Mouse (Mus musculus): Measurements from ENCODE around the gene Cfap299. TPM values are rescaled to one million over a fixed set of nuclear protein-coding genes. Genes with fewer than 3 reads are reported as not detected.

Cfap299 gene
- polyA plus RNA-seq, 1 experiment from 2014 or later: 0.51 TPM

DNA sequence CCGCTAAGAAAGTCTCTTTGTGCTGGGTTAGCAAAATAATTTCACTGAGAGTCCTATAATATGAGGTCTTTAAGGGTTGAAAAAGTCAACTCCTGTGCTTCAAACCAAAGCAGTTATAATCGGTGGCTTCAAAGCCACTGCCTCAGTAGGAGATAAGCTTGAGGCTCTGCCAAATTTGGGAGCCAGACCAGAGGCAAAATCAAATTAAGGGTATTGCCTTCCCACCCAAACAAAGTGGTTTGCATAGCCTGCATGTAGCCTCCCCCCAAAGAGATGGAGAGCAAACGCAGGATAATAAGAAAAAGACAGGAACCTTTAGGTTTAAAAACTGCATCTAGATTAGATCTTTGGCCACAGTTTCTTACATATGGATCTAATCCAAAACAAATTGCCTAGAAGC, 58.0 kb downstream of the Cfap299 start:
- Histone ChIP-seq H3K9ac (replicated peaks) (no peak overlapping the region), H3K4me3 (replicated peaks) (no peak overlapping the region), H3K27ac (no peak overlapping the region), H3K27me3 (no peaks in the 10 kb centered on the region), H3K36me3 (no peaks in the 10 kb centered on the region), H3K4me1 (replicated peaks) (no peaks in the 10 kb centered on the region), H3K4me2 (no peak overlapping the region), H3K9me3 (no peaks in the 10 kb centered on the region)
- no peak for ATAC-seq (ENCODE audit: insufficient number of reproducible peaks, insufficient read depth, low FRiP score, low TSS enrichment, low read depth)
- WGBS: 46% methylated on average over 3 of the region's 3 CpGs

DNA sequence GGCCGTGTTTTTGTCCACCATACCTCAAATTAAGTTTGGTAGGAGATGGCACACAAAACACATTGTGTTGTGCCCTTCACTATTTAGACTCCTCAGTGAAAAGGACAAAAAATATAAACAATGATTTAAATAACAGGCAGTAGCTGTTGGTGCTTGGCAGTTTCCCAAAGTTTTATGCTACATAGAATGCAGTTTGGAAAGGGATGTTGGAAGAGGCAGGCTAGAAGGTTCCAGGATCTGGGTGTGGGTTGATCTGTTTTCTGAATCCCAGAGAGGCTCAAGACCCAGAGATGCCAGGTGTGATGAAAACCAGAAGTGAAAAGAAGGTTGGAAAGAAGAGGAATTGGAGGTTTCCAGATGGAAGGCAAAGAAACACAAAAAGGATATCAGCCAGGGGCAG, 73.1 kb downstream of the Cfap299 start:
- H3K4me3 ChIP-seq (replicated peaks): no peak overlapping the region
- no peak for ATAC-seq (ENCODE audit: insufficient number of reproducible peaks, insufficient read depth, low FRiP score, low TSS enrichment, low read depth)

DNA sequence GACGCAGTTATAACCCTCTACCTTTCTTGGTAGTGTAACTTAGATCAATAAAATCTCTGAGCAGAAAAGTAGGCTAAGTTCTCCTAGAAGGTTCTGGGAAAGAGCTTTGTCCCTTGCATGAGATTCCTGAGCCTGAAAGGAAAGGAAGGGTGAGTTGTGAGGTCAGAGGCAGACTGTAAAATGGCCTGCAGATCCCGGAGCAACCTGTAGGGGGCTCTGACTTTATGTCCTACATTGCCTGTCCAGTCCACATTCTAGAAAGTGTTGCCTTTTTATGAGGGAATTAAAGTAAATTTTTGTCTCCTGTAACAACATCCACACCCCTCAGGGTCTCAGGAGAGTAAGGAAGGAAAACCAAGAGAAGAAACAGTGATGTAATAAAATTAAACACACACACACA, 81.0 kb downstream of the Cfap299 start:
- ATAC-seq (ENCODE audit: insufficient number of reproducible peaks, insufficient read depth, low FRiP score, low TSS enrichment, low read depth): no peak
- Histone ChIP-seq H3K4me2 (no peak overlapping the region), H3K27me3 (peaks cover 3% of the 10 kb centered on the region; the same call in 1 of the 2 replicates), H3K9me3 (no peaks in the 10 kb centered on the region), H3K27ac (no peak overlapping the region), H3K9ac (replicated peaks) (no peak overlapping the region), H3K4me1 (replicated peaks) (no peaks in the 10 kb centered on the region), H3K36me3 (no peaks in the 10 kb centered on the region), H3K4me3 (replicated peaks) (no peak overlapping the region)
- WGBS: 63% methylated on average over 2 of the region's 2 CpGs

More for the DNA sequence above, 73.1 kb downstream of the Cfap299 start:
- Histone ChIP-seq H3K4me2 (no peak overlapping the region), H3K27ac (no peak overlapping the region), H3K4me1 (replicated peaks) (no peaks in the 10 kb centered on the region), H3K9me3 (no peaks in the 10 kb centered on the region), H3K27me3 (no peaks in the 10 kb centered on the region), H3K9ac (replicated peaks) (no peak overlapping the region), H3K36me3 (no peaks in the 10 kb centered on the region)
- WGBS: 92% methylated on average over 1 of the region's 1 CpGs

DNA sequence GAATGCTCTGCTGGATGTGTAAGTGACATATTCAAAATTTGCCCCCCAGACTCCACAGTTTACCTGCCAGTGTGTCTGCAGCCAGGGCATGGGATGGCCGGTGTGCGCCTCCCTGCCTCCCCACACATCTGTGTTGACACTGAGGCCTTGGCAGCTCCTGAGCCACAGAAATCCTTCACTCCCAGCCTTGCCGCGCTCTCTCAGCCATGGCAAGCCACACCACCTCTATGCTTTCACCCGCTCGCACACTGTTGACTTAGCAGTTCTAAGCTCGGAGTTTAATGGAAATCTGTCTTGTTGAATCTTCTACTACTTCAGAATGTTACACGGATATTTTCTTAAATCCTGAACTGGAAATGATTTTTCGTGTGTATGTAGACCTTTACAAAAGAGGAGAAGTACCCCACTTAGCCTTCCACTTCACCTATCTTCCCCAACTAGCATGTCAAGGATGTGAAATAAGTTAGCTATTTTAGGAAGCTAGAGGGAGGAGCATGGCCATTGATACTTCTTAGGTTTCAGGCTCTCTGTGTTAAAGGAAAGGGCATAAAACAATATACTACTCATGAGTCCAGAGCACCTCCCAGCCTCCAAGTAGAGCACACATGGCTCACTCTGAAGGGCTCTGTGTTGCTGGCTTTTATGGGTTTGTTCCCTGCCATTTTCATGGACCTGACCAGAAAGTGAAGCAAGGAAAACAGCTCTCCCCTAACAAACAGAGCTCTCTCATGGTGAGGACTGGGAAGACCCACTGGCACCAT, 87.5 kb downstream of the Cfap299 start:
- H3K36me3 ChIP-seq: no peaks in the 10 kb centered on the region
- H3K9me3 ChIP-seq: no peaks in the 10 kb centered on the region
- no peak overlapping the region for H3K9ac ChIP-seq (replicated peaks)
- no peak for ATAC-seq (ENCODE audit: insufficient number of reproducible peaks, insufficient read depth, low FRiP score, low TSS enrichment, low read depth)
- H3K4me2 ChIP-seq: no peak overlapping the region
- 83% methylated on average over 9 of the region's 9 CpGs for WGBS
- no peak overlapping the region for H3K4me3 ChIP-seq (replicated peaks)
- H3K4me1 ChIP-seq (replicated peaks): 0 out of 2 replicates have a peak, but pooled peaks cover 11% of the 10 kb centered on the region
- H3K27me3 ChIP-seq: peaks cover 3% of the 10 kb centered on the region; the same call in 1 of the 2 replicates
- peak overlapping the region; percentile 71 for H3K27ac ChIP-seq

DNA sequence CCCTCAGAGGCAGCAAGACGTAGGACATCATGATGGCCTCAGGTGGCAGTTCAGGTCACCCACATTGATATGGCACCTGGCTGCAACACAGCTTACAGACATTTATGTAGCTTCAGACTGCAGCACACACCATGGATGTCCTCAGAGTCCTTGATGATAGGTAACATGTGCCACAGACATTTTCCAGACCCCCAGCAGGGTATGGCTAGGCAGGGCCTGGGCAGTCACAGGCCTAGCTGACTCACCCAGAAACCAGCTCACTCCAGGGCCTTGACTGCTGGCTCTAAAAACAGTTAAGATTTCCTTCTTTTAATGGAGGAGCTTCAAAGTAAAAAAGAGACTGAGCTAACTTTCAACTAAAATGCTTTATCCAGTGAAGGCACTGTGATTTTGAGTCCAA, 95.9 kb downstream of the Cfap299 start:
- ATAC-seq (ENCODE audit: insufficient number of reproducible peaks, insufficient read depth, low FRiP score, low TSS enrichment, low read depth): no peak
- Histone ChIP-seq H3K4me3 (replicated peaks) (no peak overlapping the region), H3K27me3 (no peaks in the 10 kb centered on the region), H3K9ac (replicated peaks) (no peak overlapping the region), H3K4me2 (no peak overlapping the region), H3K36me3 (no peaks in the 10 kb centered on the region), H3K9me3 (no peaks in the 10 kb centered on the region), H3K27ac (no peak overlapping the region), H3K4me1 (replicated peaks) (no peaks in the 10 kb centered on the region)
- 93% methylated on average over 1 of the region's 1 CpGs for WGBS

DNA sequence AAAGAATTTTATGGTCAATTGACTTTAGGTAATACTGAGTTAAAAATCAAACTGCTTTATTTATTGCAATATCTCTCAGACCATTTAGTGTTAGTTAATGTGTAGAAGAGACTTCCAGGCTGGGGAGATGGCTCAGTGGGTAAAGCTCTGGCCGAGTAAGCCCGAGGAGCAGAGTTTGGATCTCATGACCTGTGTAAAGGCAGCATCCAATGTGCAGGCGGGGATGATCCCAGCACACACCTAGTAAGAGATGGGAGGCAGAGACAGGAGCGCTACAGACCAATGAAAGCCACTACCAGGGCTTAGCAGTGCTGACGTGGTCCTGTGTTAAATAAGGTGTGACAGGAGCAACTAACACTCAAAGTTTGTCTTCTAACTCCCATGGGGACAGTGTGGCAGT, 97.0 kb downstream of the Cfap299 start:
- Histone ChIP-seq H3K4me2 (no peak overlapping the region), H3K4me3 (replicated peaks) (no peak overlapping the region), H3K27me3 (no peaks in the 10 kb centered on the region), H3K27ac (no peak overlapping the region), H3K4me1 (replicated peaks) (no peaks in the 10 kb centered on the region), H3K9me3 (no peaks in the 10 kb centered on the region), H3K9ac (replicated peaks) (no peak overlapping the region), H3K36me3 (no peaks in the 10 kb centered on the region)
- ATAC-seq (ENCODE audit: insufficient number of reproducible peaks, insufficient read depth, low FRiP score, low TSS enrichment, low read depth): no peak
- 91% methylated on average over 5 of the region's 5 CpGs for WGBS

DNA sequence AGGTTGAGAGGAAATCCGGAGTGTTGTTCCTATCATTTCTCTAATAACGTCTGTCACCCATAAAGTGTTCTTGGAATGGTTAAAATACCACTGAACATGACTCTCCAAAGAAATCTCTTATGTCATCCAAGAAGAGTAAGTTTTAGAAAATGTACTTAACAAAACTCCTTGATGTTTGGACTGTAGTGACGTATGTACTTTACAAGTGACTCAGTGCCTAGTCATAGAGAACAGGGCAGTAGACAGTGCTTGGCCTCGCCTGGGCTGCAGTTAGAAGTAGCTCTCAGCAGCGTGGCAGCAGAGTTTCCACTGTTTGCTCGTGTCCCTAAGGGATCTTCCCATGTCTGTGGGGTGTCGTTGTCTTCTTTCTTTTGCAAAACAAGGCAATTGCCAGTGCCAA, 101.0 kb downstream of the Cfap299 start:
- Histone ChIP-seq H3K4me3 (replicated peaks) (no peak overlapping the region), H3K4me2 (no peak overlapping the region), H3K4me1 (replicated peaks) (no peaks in the 10 kb centered on the region), H3K27ac (no peak overlapping the region), H3K27me3 (no peaks in the 10 kb centered on the region), H3K9me3 (no peaks in the 10 kb centered on the region), H3K36me3 (no peaks in the 10 kb centered on the region), H3K9ac (replicated peaks) (no peak overlapping the region)
- ATAC-seq (ENCODE audit: insufficient number of reproducible peaks, insufficient read depth, low FRiP score, low TSS enrichment, low read depth): no peak
- WGBS: 79% methylated on average over 7 of the region's 7 CpGs

DNA sequence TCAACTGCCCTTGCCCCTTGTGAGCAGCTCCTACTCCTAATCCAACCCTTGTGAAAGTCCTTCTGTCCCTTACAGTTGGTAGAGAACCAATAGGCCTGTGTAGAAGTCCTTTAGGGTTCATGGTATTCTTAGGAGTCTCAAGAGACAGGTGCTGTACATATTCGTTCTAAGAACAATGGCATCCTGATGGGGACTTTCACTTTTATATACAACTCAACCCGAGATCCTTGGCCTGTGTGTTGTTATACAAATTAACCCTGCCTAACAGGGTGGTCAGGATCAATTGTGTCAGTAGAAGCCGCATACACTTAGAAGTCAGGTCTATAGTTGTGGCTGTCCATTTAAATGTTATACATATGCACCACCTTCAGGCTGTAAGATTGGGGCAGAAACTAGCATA, 109.6 kb downstream of the Cfap299 start:
- H3K4me2 ChIP-seq: no peak overlapping the region
- H3K27ac ChIP-seq: no peak overlapping the region
- no peak overlapping the region for H3K4me3 ChIP-seq (replicated peaks)
- no peak for ATAC-seq (ENCODE audit: insufficient number of reproducible peaks, insufficient read depth, low FRiP score, low TSS enrichment, low read depth)
- H3K9me3 ChIP-seq: no peaks in the 10 kb centered on the region
- no peak overlapping the region for H3K9ac ChIP-seq (replicated peaks)
- no peaks in the 10 kb centered on the region for H3K27me3 ChIP-seq
- H3K36me3 ChIP-seq: no peaks in the 10 kb centered on the region
- 0 out of 2 replicates have a peak, but pooled peaks cover 4% of the 10 kb centered on the region for H3K4me1 ChIP-seq (replicated peaks)
- 81% methylated on average over 3 of the region's 3 CpGs for WGBS

DNA sequence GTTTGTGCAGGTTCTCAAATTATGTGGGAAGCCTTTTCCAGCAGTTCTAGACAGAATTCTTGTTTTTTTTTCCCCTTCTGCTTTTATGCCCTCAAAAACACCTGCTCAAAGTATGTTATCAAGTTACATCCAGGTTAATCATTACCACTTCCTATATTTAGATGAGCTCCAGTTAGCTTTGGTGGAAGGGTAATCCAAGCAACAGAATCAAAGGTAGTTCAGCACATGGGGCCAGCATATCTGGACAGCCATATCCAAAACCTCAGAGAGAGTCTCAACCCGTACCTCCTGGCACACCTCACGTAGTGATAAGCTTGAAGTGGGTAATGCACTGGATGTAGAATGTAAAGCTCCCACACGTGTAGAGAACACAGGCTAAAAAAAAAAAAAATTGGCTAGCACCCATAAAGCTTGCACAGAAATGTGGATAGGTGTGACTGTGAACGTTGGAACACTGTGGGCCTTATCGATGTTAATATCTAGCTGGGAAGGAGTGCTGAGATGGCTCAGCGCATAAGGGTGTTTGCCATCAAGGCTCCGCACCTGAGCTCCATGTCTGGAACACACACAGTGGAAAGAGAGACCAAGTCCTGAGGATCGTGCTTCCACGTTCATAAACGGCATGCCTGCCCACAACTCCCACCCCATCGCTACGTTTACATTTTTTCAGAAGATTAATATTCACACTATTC, 117.8 kb downstream of the Cfap299 start:
- no peak overlapping the region for H3K4me2 ChIP-seq
- 89% methylated on average over 12 of the region's 12 CpGs for WGBS
- H3K27me3 ChIP-seq: no peaks in the 10 kb centered on the region
- no peaks in the 10 kb centered on the region for H3K36me3 ChIP-seq
- H3K27ac ChIP-seq: no peak overlapping the region
- H3K9ac ChIP-seq (replicated peaks): no peak overlapping the region
- no peak for ATAC-seq (ENCODE audit: insufficient number of reproducible peaks, insufficient read depth, low FRiP score, low TSS enrichment, low read depth)
- no peak overlapping the region for H3K4me3 ChIP-seq (replicated peaks)
- H3K9me3 ChIP-seq: no peaks in the 10 kb centered on the region
- no peaks in the 10 kb centered on the region for H3K4me1 ChIP-seq (replicated peaks)

DNA sequence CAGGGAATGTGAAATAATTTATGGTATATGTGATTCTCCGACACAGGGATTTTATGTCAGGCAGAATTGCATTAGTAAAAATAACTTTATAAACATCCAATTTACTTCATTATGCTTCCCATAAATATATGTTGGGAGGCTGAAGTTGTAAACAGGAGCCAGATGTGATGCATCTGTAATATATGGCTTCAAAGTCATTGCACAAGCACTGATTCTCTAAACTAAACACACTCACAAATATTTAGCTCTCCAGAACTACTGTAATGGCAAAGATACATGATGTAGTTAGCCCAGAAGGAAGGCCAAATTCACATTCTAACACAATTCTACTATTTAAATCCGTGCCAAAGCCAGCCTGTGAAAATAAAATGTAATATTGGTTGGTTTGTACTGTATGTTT, 120.8 kb downstream of the Cfap299 start:
- 70% methylated on average over 2 of the region's 2 CpGs for WGBS
- no peak for ATAC-seq (ENCODE audit: insufficient number of reproducible peaks, insufficient read depth, low FRiP score, low TSS enrichment, low read depth)
- no peaks in the 10 kb centered on the region for H3K27me3 ChIP-seq
- no peaks in the 10 kb centered on the region for H3K4me1 ChIP-seq (replicated peaks)
- no peak overlapping the region for H3K9ac ChIP-seq (replicated peaks)
- no peak overlapping the region for H3K4me2 ChIP-seq
- no peaks in the 10 kb centered on the region for H3K9me3 ChIP-seq
- no peak overlapping the region for H3K27ac ChIP-seq
- H3K36me3 ChIP-seq: no peaks in the 10 kb centered on the region
- no peak overlapping the region for H3K4me3 ChIP-seq (replicated peaks)

DNA sequence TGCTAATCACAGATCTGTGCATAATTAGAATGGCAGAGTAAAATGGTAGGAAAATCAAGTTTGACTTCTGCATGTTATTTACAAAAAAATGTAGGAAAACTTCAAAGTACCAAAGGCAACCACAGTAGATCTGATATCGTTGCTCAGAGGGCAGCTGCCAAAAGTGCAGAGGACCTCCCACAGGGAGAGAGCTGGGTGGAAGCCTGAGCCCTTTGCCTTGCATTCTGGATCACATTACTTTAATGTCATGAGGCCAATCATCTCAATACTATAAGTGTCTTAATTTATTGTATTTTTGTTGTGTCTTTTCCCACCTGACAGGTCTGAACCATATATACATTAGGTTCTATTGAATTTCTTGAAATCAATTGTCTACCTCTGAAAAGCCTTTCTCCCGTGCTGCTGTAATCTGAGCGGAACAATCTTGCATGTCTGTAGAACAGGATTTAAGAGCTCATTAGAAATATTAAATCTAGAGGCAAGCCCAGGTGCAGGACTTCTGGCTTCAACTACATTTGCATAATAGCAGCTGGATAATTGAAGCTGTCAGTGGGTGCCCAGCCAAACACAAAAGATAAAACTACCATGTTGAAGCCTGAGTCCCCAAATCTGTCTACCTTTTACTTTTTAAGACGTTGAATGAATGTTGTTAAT, 137.9 kb downstream of the Cfap299 start:
- WGBS: 49% methylated on average over 4 of the region's 4 CpGs
- no peaks in the 10 kb centered on the region for H3K27me3 ChIP-seq
- no peak overlapping the region for H3K4me3 ChIP-seq (replicated peaks)
- no peaks in the 10 kb centered on the region for H3K4me1 ChIP-seq (replicated peaks)
- H3K9ac ChIP-seq (replicated peaks): no peak overlapping the region
- H3K27ac ChIP-seq: no peak overlapping the region
- no peak overlapping the region for H3K4me2 ChIP-seq
- H3K36me3 ChIP-seq: no peaks in the 10 kb centered on the region
- H3K9me3 ChIP-seq: no peaks in the 10 kb centered on the region
- no peak for ATAC-seq (ENCODE audit: insufficient number of reproducible peaks, insufficient read depth, low FRiP score, low TSS enrichment, low read depth)
